Mouse (Mus musculus) liver, adult 2 months (tissue): Measurements from ENCODE around the gene Slc12a5. TPM values are rescaled to one million over a fixed set of nuclear protein-coding genes. Genes with fewer than 3 reads are reported as not detected.
A peak's percentile ranks its signal among the peaks of the same experiment; 100 is the strongest.

Source experiments
- DNase-seq: peaks from one replicate; pipeline ENCODE4 v3.0.0-alpha.2; 2011; ENCODE audit warnings: low read depth, low spot score; ENCODE audit errors: extremely low read depth
- H3K27ac ChIP-seq: fragments of 200-500 bp; replicated peaks from 2 replicates; pipeline ENCODE4 v1.5.1; 2012; ENCODE audit warnings: low read depth, mild to moderate bottlenecking, control low read depth, inconsistent platforms, low read length; ENCODE audit not compliant: insufficient read depth
- H3K27me3 ChIP-seq: fragments of 200-500 bp; 2 replicates; pipeline ENCODE4 v1.6.1; 2012; ENCODE audit warnings: mild to moderate bottlenecking, moderate library complexity, low read length, inconsistent platforms; ENCODE audit not compliant: control insufficient read depth, insufficient read depth
- H3K36me3 ChIP-seq: fragments of 200-500 bp; 2 replicates; pipeline ENCODE4 v1.6.1; 2012; ENCODE audit warnings: low read length, inconsistent platforms; ENCODE audit not compliant: control insufficient read depth, insufficient read depth
- H3K4me1 ChIP-seq: fragments of 200-500 bp; 2 replicates; pipeline ENCODE4 v1.6.1; 2011; ENCODE audit warnings: low read length; ENCODE audit not compliant: control insufficient read depth, insufficient read depth
- H3K4me3 ChIP-seq: fragments of 200-500 bp; 2 replicates; pipeline ENCODE4 v1.5.1; 2011; ENCODE audit warnings: low read depth, mild to moderate bottlenecking, control low read depth, low read length, moderate library complexity; ENCODE audit not compliant: insufficient read depth
- H3K79me2 ChIP-seq: fragments of 200-500 bp; 2 replicates; pipeline ENCODE4 v1.6.1; 2012; ENCODE audit warnings: inconsistent platforms, mild to moderate bottlenecking, low read length, moderate library complexity; ENCODE audit not compliant: control insufficient read depth, insufficient read depth
- H3K9ac ChIP-seq: fragments of 200-500 bp; 2 replicates; pipeline ENCODE4 v1.6.1; 2012; ENCODE audit warnings: low read depth, mild to moderate bottlenecking, control low read depth, inconsistent platforms, low read length
- CTCF ChIP-seq: fragments of 200-500 bp; IDR thresholded peaks from 2 replicates; pipeline ENCODE4 v1.5.1; 2011; ENCODE audit warnings: low read depth, low read length, control low read depth
- POLR2A ChIP-seq: fragments of 200-500 bp; IDR thresholded peaks from 2 replicates; pipeline ENCODE4 v1.6.1; 2011; ENCODE audit warnings: low read length, control low read depth; ENCODE audit not compliant: insufficient read depth; ENCODE audit errors: extremely low read depth
- WGBS: fragments of 180-500 bp; shearing (Covaris S2); methylation state at CpG from one replicate; pipeline ENCODE4 v1.1.7; 2018; 5-methylcytosine and 5-hydroxymethylcytosine counted together
- polyA plus RNA-seq: library from polyadenylated mRNA; depleted of rRNA; stranded (reverse); fragments of >200 nt; gene quantifications from 2 replicates; pipeline ENCODE4 v1.2.3, GENCODE M21; 2012
- total RNA-seq: library from RNA; depleted of rRNA; stranded (reverse); fragments of >200 nt; gene quantifications from 2 replicates; pipeline ENCODE4 v1.2.3, GENCODE M21; 2014

Slc12a5 gene
- total and polyA plus RNA-seq, 2 experiments = 0.46 to 1.1 TPM

DNA sequence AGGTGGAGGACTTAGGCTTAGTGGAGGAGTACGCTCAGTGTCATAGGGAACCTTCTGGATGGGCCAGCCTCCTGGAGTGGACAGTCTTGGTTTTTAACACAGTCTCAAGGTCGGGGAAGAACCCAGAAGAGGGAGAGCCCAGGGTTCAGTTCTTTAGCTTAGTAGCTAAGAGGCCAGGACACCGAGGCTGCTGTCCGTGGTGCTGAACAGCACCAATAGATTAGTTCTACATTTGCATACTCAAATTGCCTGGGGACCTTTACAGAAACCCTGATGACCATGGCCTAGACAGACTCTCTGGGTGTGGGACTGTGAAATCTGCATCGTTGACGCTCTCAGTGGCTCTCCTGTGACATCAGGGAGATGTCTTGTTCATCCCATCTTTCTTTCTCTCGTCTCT, 19.1 kb downstream of the Slc12a5 start:
- DNase-seq = no peak

GRCm38 (mm10) chr2:164985962-164986361, 25.4 kb downstream of the Slc12a5 start:
- no peak for TF ChIP-seq POLR2A
- TF ChIP-seq CTCF = no peak
- Histone ChIP-seq H3K9ac (no peak overlapping the region), H3K4me3 (no peak overlapping the region)

More for the DNA sequence above, 19.1 kb downstream of the Slc12a5 start:
- no peaks in the 10 kb centered on the region for H3K36me3 ChIP-seq
- no peak overlapping the region for H3K4me3 ChIP-seq
- no peak overlapping the region for H3K9ac ChIP-seq
- H3K79me2 ChIP-seq = no peaks in the 10 kb centered on the region
- no peaks in the 10 kb centered on the region for H3K4me1 ChIP-seq
- no peaks in the 10 kb centered on the region for H3K27me3 ChIP-seq
- 26% methylated on average over 7 of the region's 7 CpGs for WGBS
- H3K27ac ChIP-seq = no peak overlapping the region
- TF ChIP-seq CTCF (no peak), POLR2A (no peak)

DNA sequence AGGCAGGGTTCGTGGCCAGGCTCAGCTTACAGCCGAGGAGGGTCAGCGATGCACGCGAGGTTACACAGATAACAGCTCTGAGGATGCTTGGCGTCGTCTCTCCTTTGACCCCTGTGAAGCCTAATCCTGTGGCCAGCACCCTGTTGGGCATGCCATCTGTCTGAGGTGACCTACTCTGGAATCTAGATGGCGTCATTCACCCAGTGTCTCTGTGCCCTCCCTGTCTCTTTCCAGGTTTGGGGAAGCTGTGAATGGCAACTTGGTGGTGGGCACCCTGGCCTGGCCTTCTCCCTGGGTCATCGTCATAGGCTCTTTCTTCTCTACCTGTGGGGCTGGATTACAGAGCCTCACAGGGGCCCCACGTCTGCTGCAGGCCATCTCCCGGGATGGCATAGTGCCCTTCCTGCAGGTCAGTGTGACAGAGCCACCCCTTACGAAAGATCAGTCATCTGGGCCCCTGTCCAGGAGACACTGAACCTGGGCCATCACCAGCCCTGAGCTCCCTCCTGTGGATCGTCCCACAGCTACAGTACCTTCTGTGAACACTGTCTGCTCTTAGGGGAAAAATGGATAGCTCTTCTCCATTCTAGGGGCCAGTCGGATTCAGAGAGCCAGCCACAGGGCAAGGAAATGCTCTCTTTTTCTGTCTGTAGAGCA, 25.9 kb downstream of the Slc12a5 start:
- no peak overlapping the region for H3K9ac ChIP-seq
- WGBS = 41% methylated on average over 14 of the region's 14 CpGs

More at GRCm38 (mm10) chr2:164985962-164986361, 25.4 kb downstream of the Slc12a5 start:
- no peaks in the 10 kb centered on the region for H3K27me3 ChIP-seq
- no peaks in the 10 kb centered on the region for H3K36me3 ChIP-seq
- DNase-seq = no peak
- H3K79me2 ChIP-seq = no peaks in the 10 kb centered on the region
- WGBS = 84% methylated on average over 6 of the region's 6 CpGs
- no peaks in the 10 kb centered on the region for H3K4me1 ChIP-seq
- no peak overlapping the region for H3K27ac ChIP-seq

GRCm38 (mm10) chr2:164988777-164989176, 28.2 kb downstream of the Slc12a5 start:
- Histone ChIP-seq H3K4me3 (peak overlapping the region; percentile 43), H3K9ac (peak overlapping the region; percentile 44; the same call in 1 of the 2 replicates), H3K79me2 (no peaks in the 10 kb centered on the region), H3K4me1 (no peaks in the 10 kb centered on the region), H3K27me3 (no peaks in the 10 kb centered on the region), H3K36me3 (no peaks in the 10 kb centered on the region), H3K27ac (no peak overlapping the region)
- DNase-seq = no peak
- TF ChIP-seq POLR2A (no peak), CTCF (no peak)
- WGBS = 75% methylated on average over 13 of the region's 13 CpGs

More for the DNA sequence above, 25.9 kb downstream of the Slc12a5 start:
- H3K79me2 ChIP-seq = no peaks in the 10 kb centered on the region
- no peak overlapping the region for H3K4me3 ChIP-seq
- TF ChIP-seq POLR2A = no peak
- peak; percentile 48 for TF ChIP-seq CTCF
- peak; percentile 74 for DNase-seq
- H3K36me3 ChIP-seq = no peaks in the 10 kb centered on the region
- no peaks in the 10 kb centered on the region for H3K27me3 ChIP-seq
- H3K4me1 ChIP-seq = no peaks in the 10 kb centered on the region
- H3K27ac ChIP-seq = no peak overlapping the region

DNA sequence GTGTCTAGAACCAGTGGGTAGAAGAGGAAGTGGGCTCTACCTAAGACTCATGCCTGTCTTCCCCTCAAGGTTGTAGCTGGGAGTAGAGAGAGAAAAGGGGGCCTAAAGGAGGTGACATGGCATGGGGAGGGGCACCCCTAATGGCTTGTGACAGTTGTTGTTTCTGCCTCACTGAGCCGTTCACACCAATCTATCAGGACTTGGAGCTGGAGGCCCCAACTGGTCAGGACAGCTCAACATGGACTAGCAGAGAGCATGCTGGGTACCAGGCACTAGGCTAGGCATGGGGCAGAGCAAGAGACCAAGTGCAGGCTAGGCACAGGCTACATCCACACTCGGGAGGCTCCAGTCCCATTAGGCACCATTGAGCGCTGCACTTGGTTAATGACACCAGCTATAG, 30.5 kb downstream of the Slc12a5 start:
- no peaks in the 10 kb centered on the region for H3K79me2 ChIP-seq
- DNase-seq = no peak
- 77% methylated on average over 3 of the region's 3 CpGs for WGBS
- H3K27me3 ChIP-seq = no peaks in the 10 kb centered on the region
- H3K27ac ChIP-seq = no peak overlapping the region
- H3K9ac ChIP-seq = no peak overlapping the region
- no peaks in the 10 kb centered on the region for H3K36me3 ChIP-seq
- TF ChIP-seq CTCF (no peak), POLR2A (no peak)
- H3K4me1 ChIP-seq = no peaks in the 10 kb centered on the region
- no peak overlapping the region for H3K4me3 ChIP-seq

GRCm38 (mm10) chr2:164991808-164992207, 31.2 kb downstream of the Slc12a5 start:
- no peak overlapping the region for H3K27ac ChIP-seq
- no peak overlapping the region for H3K9ac ChIP-seq
- no peaks in the 10 kb centered on the region for H3K79me2 ChIP-seq
- no peaks in the 10 kb centered on the region for H3K27me3 ChIP-seq
- WGBS = 32% methylated on average over 10 of the region's 10 CpGs
- TF ChIP-seq CTCF = no peak
- no peak for TF ChIP-seq POLR2A
- H3K4me1 ChIP-seq = no peaks in the 10 kb centered on the region
- DNase-seq = no peak
- H3K4me3 ChIP-seq = no peak overlapping the region
- no peaks in the 10 kb centered on the region for H3K36me3 ChIP-seq
